Mouse (Mus musculus) layer of hippocampus, adult 9-11 months (tissue): ENCODE data around the gene Cd163l1.

ENCODE experiments used
- DNase-seq: peaks from one replicate; pipeline ENCODE4 v3.0.0; 2022

Gene Cd163l1

GRCm38 (mm10) chr7:140224209-140224608 is 6.1 kb downstream of the Cd163l1 start:
- DNase-seq: no peak

- no peak for DNase-seq
Observed at GRCm38 (mm10) chr7:140228476-140228875, 10.4 kb downstream of the Cd163l1 start.

- DNase-seq: no peak
Observed at GRCm38 (mm10) chr7:140231026-140231425, 13.0 kb downstream of the Cd163l1 start.

- DNase-seq: peak; percentile 87
Observed at GRCm38 (mm10) chr7:140233696-140234095, 15.6 kb downstream of the Cd163l1 start.

- DNase-seq: no peak
Observed at GRCm38 (mm10) chr7:140247216-140247615, 29.1 kb downstream of the Cd163l1 start, which contains the start of gene 5830411N06Rik. Gene 5830411N06Rik (plus strand): TSS chr7:140247284.

- no peak for DNase-seq
Observed at GRCm38 (mm10) chr7:140253780-140254299, 35.8 kb downstream of the Cd163l1 start.
